Mouse (Mus musculus): ENCODE results near the gene Mesd.

The Mesd gene

DNA sequence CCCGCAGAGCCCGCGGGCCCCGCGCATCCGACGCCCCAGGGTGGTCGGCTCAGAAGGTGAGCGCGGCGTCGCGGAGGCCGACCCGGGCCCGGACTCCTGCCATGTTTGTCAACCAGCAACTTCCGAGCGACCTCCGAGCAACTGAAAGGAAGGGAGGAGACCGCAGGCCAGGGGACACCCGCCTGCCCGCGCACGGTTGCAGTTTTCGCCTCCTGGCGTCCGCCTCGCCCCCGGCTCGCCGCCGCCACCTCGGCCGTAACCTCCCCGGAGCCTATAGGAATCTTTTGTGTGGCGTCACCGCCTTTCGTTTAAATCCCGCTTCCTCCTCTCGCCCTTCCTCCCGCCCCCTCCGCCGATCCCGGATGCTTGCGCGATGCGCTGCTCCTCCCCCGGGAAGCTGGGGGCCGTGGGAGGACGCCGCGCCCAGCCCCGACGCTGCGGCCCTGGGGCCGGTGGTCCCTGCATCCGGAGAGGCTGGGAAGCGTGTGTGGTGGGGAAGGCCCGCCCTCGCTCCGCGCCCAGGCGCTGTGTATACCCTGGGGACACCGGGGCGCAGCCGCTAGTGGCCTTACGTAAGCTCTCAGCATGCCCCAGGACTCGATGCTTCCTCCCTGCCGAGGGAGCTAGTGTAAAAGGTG is at the start of gene Mesd, which contains the start of gene Tlnrd1:
Gene Mesd, plus strand, starts transcription at position 446 of the 638 bp plus-strand sequence.
Gene Tlnrd1, minus strand, starts transcription at position 285 of the 638 bp plus-strand sequence.
- peak; percentile 85 to 90 for DNase-seq (ENCODE audit: low spot score in 2 of 2)

DNA sequence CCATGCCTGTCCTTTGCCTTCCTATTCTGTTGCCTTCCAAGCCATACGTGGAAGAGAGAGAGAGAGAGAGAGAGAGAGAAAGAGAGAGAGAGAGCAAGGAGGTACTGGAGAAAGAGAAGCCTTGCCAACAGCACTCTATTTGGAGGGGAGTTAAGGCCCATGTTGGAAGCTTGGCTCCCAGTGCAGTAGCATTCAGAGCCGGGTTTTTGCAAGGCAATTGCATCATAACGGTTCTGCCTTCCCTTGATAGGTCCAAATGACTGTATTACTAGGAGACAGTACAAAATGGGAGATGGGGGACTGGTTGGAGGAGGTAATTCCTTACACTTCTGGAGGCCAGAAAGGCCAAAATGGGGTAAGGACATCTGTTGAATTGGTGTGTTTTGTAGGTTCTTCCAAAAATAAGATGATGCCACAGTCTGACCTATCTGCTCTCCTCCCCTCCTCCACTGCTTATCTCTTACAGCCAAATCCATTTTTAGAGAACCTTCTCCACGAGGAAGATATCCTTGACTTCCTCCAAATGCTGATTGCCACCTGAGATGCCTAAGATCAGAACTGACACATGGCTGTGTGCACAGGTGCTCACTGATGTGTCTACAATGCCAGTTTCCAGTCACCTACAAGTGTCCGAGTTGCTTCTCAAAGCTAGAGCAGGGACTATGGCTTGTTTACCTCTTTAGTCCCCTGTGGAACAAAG is 45.6 kb upstream of the Mesd start:
- no peak for DNase-seq (ENCODE audit: low spot score in 2 of 2)

DNA sequence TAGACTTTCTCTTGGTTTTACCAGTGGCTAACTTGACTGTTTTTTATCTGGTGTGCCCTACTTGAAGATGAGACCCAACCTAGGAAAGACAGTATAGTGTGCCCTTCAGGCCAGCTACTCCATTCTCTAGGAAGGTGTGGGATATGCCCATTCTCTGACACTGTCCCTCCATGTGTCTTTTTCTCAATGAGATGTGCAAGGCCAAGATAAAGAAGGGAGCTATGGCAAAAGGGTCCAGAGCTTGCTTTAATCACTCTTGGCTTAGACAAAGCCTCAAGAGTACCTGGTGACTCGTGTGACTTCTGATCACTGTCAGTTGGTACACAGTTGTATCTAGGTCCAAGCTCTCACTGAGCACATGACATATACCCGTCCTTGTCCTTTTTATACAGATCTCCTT is 44.2 kb upstream of the Mesd start:
- no peak for DNase-seq (ENCODE audit: low spot score in 2 of 2)

DNA sequence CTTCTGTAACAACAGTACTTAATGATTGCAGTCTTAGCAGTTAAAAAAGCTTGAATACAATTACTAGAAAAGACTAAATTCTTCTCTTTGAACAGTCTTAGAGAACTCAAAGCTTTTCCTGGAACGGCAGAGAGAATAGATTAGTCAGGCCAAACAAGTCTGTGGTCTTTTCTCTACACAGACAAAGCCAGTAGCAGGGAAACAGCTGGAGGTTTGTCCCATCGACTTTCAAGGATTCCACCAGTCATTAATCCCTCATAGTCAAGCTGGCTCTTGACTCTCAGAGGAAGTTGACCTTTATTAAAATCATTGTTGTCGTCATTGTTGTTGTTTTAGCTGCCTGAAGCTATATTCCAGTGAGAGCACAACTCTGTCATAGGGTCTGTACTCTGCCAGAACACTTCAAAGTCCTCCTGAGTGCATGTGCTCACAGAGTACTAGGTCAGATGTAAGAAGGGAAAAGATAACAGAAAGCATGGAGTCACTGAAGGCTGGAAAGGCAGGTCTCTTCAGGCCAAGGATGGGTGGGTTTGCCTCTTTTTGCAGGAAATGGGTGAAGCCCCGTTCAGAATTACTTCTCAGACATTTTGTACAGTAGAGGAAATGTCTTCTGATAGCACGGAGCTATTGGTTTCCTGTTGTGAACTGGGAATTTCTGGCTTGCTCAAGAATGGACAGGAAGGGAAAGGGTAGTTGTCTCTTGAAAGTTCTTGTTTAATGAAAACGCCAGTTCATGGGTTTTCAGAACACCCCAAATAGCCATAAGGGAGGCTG is 41.6 kb upstream of the Mesd start:
- DNase-seq (ENCODE audit: low spot score in 2 of 2), result no peak

DNA sequence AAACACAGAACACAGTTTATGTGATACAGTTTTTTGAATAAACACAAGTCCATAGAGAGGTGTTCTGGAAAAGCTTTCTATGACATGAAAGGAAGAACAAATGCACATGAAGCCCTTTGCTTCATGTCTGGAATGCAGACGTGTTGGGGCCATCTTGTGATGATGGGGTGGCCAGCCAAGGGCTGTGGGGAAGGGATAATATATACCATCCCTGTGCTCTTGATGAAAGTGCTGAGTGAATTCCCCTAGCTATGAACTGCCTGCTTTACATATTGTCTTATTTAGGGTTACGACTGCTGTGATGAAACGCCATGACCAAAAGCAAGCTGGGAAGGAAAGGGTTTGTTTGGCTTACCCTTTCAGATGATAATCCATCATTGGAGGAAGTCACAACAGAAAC is 39.5 kb upstream of the Mesd start:
- DNase-seq (ENCODE audit: low spot score in 2 of 2), result no peak

DNA sequence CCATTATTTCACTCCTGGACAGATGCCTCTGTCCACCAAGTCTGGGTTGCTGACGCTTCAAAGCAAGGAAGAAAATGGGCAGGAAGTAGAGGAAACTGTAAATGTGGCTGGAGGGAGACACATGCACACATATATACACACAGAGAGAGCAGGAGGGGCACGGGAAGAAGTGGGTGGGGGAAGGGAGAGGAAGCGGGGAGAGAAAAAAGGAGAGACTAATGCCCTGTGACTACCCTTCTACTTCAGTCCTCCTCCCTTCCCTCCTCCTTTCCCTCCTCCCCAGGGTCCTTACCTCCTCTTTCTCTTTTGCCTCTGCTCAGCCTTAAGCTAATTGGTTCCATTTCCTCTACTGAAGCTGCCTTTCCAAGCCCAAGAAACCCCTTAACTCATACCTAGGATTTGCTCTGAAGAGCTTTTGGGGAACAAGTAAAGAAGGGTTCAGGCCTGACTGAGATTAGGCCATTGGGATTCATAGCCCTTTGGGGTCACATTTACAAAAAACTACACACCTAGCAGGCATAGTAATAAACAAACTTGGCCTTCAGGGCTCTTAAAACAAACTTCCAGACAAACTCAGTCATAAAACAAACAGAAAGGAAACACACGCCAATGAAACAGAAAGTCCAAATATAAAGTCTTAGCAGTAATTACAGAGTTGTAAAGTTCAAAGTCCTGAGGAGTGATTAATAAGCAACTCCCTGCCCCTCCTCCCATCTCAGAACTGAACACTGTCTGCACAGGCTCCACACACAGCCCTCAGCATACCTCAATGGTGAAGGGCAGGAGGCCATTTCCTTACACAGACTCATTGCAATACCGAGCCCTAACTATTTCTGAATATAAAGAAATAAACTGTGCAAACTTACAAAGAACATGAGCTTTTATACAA is 36.8 kb upstream of the Mesd start:
- no peak for DNase-seq (ENCODE audit: low spot score in 2 of 2)

DNA sequence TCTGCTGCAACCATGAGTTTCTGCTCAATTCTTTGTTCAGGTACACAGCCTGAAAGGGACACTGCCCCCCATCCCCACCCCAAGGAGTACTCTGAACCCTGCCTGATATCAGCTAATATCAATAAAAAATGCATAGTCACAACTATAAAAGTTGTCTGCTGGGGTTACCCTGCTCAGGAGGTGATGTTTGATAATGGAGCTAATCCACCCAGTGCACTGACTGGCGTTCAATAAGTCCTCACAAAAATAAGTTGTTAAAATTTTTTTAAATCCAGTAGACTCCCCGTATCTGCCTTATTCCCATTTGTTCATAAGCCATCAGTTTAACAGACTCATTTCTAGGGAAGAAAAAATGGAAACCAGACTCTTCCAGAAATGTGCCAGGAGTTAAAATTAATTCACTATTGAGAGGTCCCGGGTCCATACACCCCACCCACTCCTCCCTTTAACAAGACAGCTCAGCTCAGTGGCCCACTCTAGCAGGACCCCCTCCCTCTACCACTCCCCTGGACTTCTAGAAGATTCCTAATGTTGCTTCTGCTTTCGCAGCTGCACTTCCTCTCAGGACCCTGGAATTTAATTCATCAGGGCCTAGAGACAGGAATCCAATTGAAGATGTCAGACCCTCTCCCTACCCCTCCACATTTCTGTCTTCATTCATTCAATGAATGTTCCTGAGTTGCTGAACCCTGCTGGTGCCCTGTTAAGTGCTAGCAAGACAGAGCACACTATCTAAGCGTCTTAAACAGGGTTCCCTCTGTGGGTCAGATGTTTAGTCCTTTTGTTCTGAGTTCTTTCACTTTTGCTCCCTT is 32.5 kb upstream of the Mesd start:
- DNase-seq (ENCODE audit: low spot score in 2 of 2), result peak in 1 of 2 experiments; percentile 8

DNA sequence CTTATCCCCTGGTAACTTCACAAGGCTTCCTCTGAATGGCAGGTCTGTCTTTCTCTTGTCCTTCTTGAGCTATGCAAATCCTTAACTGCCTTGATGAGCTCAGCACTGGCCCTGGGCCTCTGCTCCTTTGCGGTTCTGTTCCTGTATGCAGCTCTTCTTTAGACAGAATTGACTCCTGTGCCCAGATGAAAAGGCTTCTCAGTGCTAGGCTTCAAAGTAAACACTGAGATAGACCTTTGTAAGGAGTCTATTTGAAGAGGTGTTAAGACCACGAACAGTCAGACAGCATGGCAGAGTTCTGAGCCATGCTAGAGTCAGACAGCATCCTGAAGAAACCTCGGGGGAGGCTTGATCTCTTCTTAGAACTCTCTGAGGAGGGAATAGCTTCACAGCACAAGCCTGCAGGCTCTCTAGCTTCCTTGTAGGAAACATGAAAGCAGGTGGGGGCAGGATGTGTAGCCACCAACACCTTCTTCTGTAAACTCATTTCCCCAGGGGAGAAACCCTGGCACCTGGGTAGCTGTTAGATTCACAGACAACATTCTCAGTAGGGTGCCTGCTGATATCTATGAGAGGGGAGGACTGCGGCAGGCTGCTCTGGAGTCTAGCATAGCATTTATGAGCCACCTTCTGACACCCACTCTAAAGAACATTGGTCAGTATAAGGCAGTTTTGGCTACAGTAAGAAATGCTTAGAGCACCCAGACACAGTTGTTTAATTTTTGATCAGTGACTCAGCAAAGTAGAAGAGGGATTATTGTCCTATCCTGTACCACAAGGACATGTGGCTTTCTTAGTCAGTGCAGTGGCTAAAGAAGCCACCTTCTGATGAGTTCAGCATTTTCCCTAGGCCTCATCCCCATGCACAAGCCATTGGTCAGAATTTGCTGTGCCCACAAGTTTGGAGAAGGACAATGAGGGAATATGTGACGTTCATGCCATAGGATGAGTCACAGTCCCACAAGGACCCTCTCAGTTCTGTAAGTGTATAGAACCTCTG is 31.6 kb upstream of the Mesd start:
- DNase-seq (ENCODE audit: low spot score in 2 of 2), result peak in 1 of 2 experiments; percentile 10

DNA sequence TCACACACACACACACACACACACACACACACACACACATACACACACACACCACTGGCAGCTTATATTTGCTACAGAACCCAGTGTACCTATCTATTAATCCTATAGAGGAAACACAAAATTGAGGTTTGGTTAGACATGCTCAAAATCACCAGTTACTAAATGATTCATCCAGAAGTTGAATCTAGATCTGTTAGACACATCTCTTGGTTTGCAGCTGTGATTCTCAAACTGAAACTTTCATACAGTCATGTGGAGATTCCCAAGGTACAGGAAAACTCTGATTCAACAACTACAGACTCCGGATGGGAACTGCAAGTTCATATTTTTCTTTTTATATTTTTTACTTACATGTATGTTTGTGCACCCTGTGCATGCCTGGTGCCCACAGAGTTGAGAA is 29.1 kb upstream of the Mesd start:
- no peak for DNase-seq (ENCODE audit: low spot score in 2 of 2)

DNA sequence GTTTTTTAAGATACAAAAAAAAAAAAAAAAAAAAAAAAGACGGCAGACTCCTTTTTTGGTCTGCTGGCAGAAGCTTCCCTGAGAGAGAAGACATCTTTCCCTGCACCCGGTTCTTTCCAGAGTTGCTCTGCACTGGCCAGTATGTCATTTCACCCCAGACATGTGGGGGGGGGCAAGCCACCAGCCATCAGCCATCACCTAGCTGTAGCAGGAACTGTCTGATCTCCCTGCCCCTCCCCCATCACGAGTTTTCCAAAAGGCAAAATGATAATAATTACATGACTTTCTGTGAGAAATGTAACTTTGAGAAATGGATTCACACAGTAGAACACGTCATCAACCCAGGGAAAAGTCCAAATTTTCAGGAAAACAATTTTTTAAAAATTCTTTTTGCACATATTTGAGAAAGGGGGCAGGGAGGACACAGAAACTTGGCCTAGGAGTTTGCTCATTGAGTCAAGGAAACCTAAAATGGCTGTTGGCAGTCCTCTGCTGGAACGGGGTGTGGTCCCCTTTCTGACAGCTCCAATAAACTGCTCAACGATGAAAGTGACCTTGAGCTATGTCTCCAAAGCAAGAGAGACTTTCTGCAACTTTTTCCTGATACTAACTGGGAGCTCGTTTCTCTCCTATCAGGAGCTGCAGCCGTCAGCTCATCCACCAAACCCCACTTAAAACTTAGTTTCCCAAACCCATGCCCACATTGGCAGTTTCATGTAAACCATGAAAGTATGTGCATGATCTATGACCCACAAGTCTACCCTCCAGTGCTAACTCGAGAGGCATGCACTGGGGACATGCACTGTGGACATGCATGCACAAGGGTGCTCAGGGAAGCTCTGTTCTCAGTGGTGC is 27.7 kb upstream of the Mesd start:
- DNase-seq (ENCODE audit: low spot score in 2 of 2), result no peak

DNA sequence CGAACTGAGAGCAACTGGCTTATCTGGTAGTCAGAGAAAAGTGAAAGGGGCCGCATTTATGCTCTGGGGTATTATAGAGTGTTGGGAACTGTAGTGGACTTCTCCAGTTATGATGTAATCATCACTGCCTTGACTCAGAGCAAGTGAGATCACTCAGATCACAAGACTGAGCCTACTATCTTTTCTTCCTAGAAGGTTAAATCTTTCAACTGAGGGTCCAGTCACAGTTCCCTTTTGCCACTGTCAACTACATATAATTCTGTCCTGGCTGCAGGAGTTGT is 27.1 kb upstream of the Mesd start:
- no peak for DNase-seq (ENCODE audit: low spot score in 2 of 2)

DNA sequence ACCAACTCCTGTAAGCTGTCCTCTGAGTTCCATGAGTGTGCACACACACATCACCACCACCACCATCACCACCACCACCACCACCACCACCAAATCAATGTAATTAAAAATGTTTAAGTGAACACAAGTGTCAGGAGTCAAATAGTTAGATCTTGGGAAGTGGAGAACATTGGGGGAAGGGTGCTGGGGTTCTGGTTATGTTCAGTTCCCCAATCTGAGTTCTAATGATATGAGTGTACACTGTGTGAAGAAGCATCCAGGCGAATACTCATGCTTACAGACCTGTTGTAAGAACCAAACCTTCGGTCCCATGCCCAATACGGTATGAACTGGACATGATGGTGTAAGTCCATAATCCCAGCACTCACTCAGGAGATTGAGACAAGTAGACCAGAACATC is 26.3 kb upstream of the Mesd start:
- no peak for DNase-seq (ENCODE audit: low spot score in 2 of 2)

DNA sequence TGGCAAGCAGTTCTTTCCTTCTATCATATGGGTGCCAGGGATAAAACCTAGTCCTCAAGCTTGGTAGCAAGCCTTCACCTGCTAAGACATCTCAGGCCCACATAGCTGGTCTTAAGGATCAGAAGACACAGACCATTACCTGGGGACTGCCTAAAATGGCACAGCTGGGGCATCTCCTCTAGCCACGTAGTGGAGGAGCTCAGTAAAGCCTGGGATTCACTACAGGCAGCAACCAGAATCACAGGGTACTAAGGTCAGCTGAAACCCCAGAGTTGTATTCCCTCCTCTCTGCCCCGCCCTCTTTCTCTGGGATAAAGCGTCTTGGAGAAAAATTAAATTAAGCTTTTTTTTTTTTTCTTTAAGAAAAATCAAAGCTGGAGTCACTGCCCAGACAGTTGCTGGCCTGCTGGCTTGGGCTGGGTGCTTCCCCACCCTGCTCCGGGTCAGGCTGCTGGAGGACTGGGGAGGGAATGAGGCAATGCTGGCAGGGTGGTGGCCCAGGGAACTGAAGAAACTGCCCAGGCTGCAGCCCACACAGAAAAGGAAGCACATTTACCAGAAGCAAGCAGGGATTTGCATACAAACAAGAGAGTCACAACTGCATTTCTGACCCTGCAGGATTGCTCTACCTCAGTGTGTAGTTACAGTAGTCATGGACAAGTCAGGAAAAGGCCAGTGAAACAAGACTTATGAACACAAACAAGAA is 24.7 kb upstream of the Mesd start:
- DNase-seq (ENCODE audit: low spot score in 2 of 2), result no peak

DNA sequence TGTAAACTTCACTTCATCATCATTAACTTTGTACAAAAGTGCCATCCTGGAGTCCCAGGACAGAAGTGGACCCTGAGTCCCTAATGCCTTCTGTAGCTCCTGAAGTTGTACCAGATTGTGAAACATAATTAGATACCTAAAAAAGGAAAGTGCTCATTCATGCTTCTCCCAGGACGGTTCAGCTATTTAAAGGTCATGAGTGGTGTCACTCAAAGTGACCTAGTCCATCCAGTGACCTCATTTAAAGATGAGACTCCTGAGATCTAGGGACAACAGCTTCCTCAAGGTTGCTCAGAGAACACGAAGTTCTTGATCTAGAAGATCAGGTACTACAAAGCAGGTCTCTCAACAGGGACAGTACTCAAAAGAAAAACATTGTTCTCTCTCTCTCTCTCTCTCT is 20.7 kb upstream of the Mesd start:
- DNase-seq (ENCODE audit: low spot score in 2 of 2), result no peak

DNA sequence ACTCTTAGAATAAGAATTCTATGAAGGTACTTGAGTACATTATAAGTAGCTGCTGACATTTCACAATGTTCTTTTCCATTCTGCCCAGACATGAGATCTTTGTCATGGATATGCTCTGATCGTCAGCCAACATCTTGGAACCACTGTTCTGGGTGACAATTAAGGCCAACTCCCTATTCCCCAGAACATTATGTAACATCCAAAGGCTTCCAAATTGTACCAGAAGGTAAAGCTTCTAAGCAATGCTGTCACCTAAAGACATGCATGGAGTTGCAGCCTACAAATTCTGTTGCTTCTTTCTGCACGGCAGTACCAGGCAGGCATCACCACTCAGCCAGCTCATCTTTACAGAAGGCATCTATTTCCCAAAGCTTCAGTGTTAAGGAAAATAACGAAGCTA is 16.1 kb upstream of the Mesd start:
- DNase-seq (ENCODE audit: low spot score in 2 of 2), result no peak

DNA sequence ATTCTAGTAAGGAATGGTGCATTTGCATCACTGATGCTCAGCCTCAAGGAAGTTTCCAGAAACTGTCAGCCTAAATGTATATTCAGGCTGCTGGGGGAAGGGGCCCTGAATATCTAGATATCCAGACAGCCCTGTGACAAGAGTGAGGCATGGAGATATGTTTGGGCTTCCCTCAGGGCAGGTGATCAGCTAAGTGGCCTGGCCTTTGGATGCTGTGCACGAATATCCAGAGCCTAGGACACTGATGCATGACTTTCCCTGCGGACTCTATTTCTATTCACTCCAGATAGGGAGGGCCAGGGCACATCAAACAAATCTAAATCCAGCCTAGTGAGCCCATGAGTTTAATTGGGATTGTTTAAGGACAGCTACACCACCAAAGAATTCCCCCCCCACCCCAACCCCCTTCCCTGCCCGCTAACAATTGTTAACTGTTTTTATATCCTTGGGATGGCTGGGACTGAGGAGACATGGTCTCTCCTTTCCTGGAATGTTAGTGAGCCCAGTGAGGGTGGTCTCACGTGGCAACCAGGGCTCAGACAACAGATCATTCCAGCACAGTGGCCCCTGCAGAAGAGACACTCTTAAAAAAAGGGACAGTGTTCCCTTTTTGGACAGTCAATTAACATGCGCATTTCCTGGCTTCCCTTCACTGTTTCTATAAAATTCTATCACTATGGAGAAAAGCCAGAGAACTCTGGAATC is 14.3 kb upstream of the Mesd start:
- no peak for DNase-seq (ENCODE audit: low spot score in 2 of 2)

DNA sequence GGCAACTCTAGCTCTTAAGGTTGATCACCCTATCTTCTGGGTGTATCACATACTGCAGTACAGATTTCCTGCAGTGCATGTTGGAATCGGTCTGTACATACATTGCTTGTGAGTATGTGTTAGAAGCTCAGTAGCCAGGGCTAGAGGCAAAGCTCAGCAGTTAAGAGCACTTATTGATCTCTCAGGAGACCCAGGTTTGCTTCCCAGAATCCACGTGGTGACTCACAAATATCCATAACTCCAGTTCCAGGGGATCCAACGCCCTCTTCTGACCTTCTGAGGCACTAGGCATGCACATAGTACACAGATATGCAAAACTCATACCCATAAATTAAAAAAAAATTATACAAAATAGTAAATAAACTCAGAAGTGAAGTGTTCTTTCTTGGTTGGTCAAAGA is 7.2 kb upstream of the Mesd start:
- no peak for DNase-seq (ENCODE audit: low spot score in 2 of 2)
